Mouse (Mus musculus) small intestine, adult 2 months (tissue): ENCODE results near the gene Nckap5l. TPM values are rescaled to one million over a fixed set of nuclear protein-coding genes. Genes with fewer than 3 reads are reported as not detected.
A peak's percentile ranks its signal among the peaks of the same experiment; 100 is the strongest.

Experiments used
- H3K27ac ChIP-seq: fragments of 200-500 bp; 2 replicates; pipeline ENCODE4 v1.5.1; 2012; ENCODE audit warnings: low read depth, low read length, control low read depth, inconsistent platforms; ENCODE audit not compliant: insufficient read depth
- H3K27me3 ChIP-seq: fragments of 200-500 bp; 2 replicates; pipeline ENCODE4 v1.6.1; 2012; ENCODE audit warnings: mild to moderate bottlenecking, moderate library complexity, low read length, inconsistent platforms; ENCODE audit not compliant: control insufficient read depth, insufficient read depth
- H3K36me3 ChIP-seq: fragments of 200-500 bp; 2 replicates; pipeline ENCODE4 v1.6.1; 2012; ENCODE audit warnings: mild to moderate bottlenecking, low read length, control low read depth, inconsistent platforms; ENCODE audit not compliant: control insufficient read depth, insufficient read depth
- H3K4me1 ChIP-seq: fragments of 200-500 bp; 2 replicates; pipeline ENCODE4 v1.6.1; 2012; ENCODE audit warnings: low read length, inconsistent platforms, mixed read lengths; ENCODE audit not compliant: control insufficient read depth, insufficient read depth, insufficient read length
- H3K4me3 ChIP-seq: fragments of 200-500 bp; 2 replicates; pipeline ENCODE4 v1.5.1; 2012; ENCODE audit warnings: low read depth, mild to moderate bottlenecking, control low read depth, inconsistent platforms, low read length, moderate library complexity
- CTCF ChIP-seq: fragments of 200-500 bp; IDR thresholded peaks from 2 replicates; pipeline ENCODE4 v1.5.1; 2012; ENCODE audit warnings: low read depth, mild to moderate bottlenecking, control low read depth, inconsistent platforms, low read length, moderate library complexity, mixed read lengths; ENCODE audit not compliant: insufficient replicate concordance, insufficient read length; ENCODE audit errors: extremely low read depth
- POLR2A ChIP-seq: fragments of 200-500 bp; IDR thresholded peaks from 2 replicates; pipeline ENCODE4 v1.6.1; 2012; ENCODE audit warnings: low read depth, mild to moderate bottlenecking, control low read depth, inconsistent platforms, low read length, moderate library complexity
- WGBS: fragments of 180-500 bp; shearing (Covaris S2); methylation state at CpG from one replicate; pipeline ENCODE4 v1.1.7; 2018; 5-methylcytosine and 5-hydroxymethylcytosine counted together
- polyA plus RNA-seq: library from polyadenylated mRNA; depleted of rRNA; stranded (reverse); fragments of >200 nt; gene quantifications from 2 replicates; pipeline ENCODE4 v1.2.3, GENCODE M21; 2012

The Nckap5l gene
- polyA plus RNA-seq, 1 experiment, result 3.1 TPM

DNA sequence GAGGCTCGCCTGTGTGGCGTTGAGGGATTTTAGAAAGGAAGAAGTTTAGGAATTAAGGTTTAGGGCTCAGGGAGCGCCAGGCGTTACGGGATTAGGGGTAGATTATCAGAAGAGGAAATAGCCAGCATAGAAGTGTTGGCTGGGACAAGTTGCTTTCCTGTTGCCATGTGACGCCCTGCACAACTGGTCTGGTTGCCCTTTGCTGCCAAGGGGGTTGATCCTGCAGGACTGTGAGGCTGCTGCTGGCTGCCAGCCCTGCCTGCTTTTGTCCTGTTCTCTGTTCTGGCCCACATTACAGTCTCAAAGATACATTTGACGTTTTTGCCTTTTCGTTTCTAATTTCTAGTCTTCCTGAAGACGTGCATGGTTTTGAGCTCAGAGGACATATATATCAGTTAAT lies 52.4 kb downstream of the Nckap5l start:
- H3K27me3 ChIP-seq, result no peaks in the 10 kb centered on the region
- peaks cover 22% of the 10 kb centered on the region for H3K4me1 ChIP-seq
- H3K27ac ChIP-seq, result no peak overlapping the region
- TF ChIP-seq POLR2A, result no peak
- TF ChIP-seq CTCF, result no peak
- peaks cover 82% of the 10 kb centered on the region for H3K36me3 ChIP-seq
- no peak overlapping the region for H3K4me3 ChIP-seq
- WGBS, result 57% methylated on average over 9 of the region's 9 CpGs

DNA sequence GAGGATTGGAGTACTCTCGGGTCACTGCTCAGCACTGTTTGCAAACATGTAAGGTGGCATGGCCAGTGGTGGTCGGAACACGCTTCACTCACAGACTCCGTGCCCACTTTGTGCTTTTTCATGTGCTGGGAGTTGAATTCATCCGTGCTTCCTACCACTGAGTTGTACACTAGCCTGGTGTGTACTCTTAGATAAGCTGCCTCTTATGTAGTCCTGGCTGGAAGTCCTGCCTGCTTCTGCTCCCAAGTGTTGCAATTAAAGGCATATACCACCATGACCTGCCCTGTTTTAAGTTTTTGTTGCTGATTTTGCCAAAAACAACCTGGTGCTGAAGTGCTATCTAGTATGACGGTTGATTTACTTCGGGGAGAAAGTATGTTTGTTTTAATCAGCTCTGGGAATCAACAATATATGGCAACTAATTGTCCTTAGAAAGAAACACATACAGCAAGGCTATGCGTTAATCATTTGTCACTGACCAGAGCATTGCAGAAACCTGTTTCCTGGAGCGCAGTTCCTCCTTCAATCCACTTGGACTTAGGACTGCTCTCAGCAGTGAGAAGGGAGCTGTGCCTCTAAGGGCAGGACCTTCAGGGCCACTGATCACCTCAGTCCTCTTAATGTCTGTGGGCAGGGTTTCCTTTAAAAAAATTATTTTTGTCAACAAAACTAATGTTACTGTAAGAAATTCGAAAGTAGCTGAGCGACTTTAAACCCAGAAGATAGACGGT lies 54.2 kb downstream of the Nckap5l start:
- Histone ChIP-seq H3K4me1 (peaks cover 34% of the 10 kb centered on the region), H3K27ac (peak overlapping the region; percentile 83), H3K27me3 (no peaks in the 10 kb centered on the region), H3K4me3 (peak overlapping the region; percentile 26), H3K36me3 (peaks cover 73% of the 10 kb centered on the region)
- WGBS, result 26% methylated on average over 12 of the region's 12 CpGs
- no peak for TF ChIP-seq POLR2A
- TF ChIP-seq CTCF, result no peak

DNA sequence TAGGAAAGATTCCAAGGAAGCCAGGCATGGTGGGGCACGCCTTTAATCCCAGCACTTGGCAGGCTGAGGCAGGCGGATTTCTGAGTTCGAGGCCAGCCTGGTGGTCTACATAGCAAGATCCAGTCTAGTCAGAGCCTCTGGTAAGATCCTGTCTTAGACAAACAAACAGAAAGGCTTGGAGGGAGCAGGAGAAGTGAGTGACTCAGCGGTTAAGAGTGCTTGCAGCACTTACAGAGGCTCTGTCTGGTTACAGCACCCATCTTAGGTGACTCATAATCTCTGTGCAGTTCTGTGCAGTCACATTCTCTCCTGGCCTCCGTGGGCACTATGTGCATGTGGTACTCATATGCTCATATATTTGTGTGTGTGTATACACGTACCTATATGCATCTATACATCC lies 56.9 kb downstream of the Nckap5l start:
- Histone ChIP-seq H3K36me3 (peaks cover 46% of the 10 kb centered on the region), H3K4me3 (no peak overlapping the region), H3K27ac (no peak overlapping the region), H3K4me1 (peaks cover 41% of the 10 kb centered on the region), H3K27me3 (no peaks in the 10 kb centered on the region)
- TF ChIP-seq CTCF (no peak), POLR2A (no peak)
- 38% methylated on average over 6 of the region's 6 CpGs for WGBS

DNA sequence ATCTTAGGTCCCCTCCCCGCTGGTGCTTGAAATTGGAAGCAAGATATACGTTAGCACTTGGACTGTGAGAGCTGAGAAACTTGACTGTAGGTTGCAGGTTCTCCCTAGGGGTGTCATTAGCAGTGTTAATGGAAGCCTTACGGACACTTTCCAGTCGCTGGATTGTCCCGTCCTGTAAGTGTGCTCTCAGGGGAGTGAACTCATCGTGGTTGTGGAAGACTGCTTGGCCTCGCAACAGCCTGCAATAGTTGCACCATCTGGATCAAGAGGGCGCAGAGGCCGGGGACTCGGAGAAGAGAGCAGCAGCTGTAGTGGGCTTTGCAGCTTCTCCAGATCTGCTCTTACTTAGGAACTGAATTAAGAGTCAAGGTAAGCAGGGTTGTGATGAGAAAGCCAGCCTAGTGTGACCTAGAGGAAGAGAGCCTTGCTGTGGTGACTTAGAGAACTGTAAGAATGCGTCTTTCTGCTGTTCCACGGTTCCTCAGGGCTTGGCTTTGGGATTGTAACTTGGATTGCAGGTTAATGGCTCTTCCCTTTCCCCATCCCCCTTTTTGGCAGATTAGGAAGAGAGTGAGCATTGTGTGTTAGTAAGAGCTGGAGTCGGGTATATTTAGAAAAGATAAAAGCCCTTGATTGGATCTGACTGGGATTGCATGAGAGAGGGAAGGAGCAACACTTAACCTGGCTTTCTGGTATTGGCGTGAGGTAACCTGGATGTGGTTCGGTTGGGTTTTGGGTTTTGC lies 57.9 kb downstream of the Nckap5l start:
- 42% methylated on average over 15 of the region's 15 CpGs for WGBS
- Histone ChIP-seq H3K4me1 (peaks cover 41% of the 10 kb centered on the region), H3K27me3 (no peaks in the 10 kb centered on the region), H3K27ac (no peak overlapping the region), H3K4me3 (no peak overlapping the region), H3K36me3 (peaks cover 37% of the 10 kb centered on the region)
- TF ChIP-seq POLR2A (no peak), CTCF (no peak)

DNA sequence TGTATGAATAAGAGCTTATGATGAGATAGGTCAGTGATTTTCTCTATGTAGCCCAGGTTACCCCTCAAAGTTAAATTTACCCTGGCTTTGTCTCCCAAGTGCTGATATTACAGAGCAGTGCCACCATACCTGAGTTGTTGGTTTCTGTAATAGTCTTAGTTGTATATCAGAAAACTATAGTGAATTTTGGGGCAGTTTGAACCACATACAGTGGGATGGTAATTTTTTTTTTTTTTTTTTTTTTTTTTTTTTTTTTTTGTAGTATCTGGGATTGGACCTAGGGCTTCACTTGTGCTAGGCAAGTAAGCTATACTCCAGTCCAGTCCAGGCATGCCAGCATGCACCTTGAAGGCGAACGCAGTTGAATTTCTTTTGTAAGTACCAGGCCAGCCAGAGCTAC lies 59.9 kb downstream of the Nckap5l start:
- Histone ChIP-seq H3K27me3 (no peaks in the 10 kb centered on the region), H3K4me3 (no peak overlapping the region), H3K27ac (no peak overlapping the region), H3K4me1 (peaks cover 30% of the 10 kb centered on the region), H3K36me3 (peaks cover 21% of the 10 kb centered on the region)
- TF ChIP-seq CTCF (no peak), POLR2A (no peak)
- WGBS, result 78% methylated on average over 2 of the region's 2 CpGs

DNA sequence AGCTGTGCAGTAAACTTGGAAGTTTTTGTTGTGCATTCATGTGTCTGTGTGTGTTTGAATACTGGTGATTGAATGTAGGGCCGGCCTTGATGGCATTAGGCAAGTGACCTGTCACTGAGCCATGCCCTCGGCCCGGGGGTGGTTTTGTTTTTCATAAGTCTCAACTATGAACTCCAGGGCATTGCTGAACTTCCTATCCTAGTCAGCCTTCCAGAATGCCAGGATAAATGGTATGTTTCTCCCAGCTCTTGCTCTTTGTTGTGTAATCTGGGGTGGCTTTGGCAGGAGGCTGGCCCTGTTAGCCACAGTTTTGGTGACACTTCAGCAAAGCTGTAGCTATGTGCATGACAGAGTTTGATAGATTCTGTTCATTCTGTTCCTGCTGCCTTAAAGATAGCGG lies 60.7 kb downstream of the Nckap5l start:
- Histone ChIP-seq H3K27me3 (no peaks in the 10 kb centered on the region), H3K36me3 (peaks cover 13% of the 10 kb centered on the region), H3K4me3 (peak overlapping the region; percentile 33; the same call in 1 of the 2 replicates), H3K27ac (no peak overlapping the region; the same call in 1 of the 2 replicates), H3K4me1 (peaks cover 28% of the 10 kb centered on the region)
- 17% methylated on average over 4 of the region's 4 CpGs for WGBS
- no peak for TF ChIP-seq CTCF
- no peak for TF ChIP-seq POLR2A

- Histone ChIP-seq H3K27me3 (no peaks in the 10 kb centered on the region), H3K4me1 (peaks cover 31% of the 10 kb centered on the region), H3K36me3 (peaks cover 11% of the 10 kb centered on the region), H3K4me3 (peak overlapping the region; percentile 12; the same call in 1 of the 2 replicates), H3K27ac (no peak overlapping the region)
- TF ChIP-seq CTCF (no peak), POLR2A (no peak)
- 2% methylated on average over 1 of the region's 1 CpGs for WGBS
These were observed 61.1 kb downstream of the Nckap5l start for GRCm38 (mm10) chr15:99396462-99396861.
